Mouse (Mus musculus) cerebellum, postnatal 14 days (tissue): ENCODE results near the gene Dhdh.
A peak's percentile ranks its signal among the peaks of the same experiment; 100 is the strongest.
"Not testable (repeated sequence)": the region's sequence is repeated elsewhere in the genome, so short reads cannot be mapped to it uniquely, and the experiment has no call there.

Experiments
- DNase-seq, 2 experiments: peaks; one replicate each; pipeline ENCODE4 v3.0.0; 2021; ENCODE audit warnings: mixed read lengths in 2 of 2

Dhdh gene

DNA sequence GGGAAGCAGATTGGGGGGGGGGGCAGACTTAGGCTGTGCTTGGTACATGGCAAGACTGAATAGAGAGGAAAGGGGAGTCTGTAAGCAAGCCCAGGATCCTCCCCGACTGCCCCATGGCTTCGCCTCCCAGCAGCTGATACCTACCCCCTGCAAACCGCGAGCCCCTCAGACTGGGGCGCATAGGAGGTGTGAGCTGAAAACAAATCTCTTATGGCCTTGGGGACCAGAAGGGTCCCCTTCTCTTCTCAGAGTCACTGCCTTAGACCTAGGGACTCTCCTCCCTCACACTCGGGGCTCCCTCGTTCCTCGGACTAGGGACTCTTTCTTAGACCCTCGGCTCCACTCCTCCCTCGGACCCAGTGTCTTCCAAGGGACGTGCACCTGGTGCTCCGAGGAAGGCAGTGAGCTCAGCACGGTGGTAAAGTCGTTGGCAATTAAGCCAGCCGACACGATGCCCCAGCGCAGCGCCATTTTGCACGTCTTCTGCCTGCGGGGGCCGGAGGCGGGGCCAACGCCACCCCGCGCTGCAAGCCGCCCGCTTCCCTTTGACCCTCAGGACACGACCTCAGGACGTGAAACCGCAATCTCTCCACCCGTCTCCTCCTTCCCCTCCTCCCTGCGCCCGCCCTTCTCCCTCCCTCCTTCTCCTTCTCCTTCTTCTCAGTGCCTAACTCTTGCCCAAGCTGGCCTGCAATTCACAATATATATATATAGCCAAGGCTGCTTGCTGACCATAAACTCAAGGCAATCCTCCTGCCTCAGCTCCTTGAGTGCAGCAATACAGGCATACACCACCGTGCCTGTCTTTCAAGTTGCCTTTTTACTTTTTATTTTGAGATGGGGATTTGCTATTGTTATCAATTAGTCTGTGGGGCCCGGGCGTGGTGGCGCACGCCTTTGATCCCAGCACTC, at the start of gene Dhdh:
Gene Dhdh, minus strand, starts transcription at position 513 of the 912 bp plus-strand sequence.
- peak; percentile 70 to 73 for DNase-seq

DNA sequence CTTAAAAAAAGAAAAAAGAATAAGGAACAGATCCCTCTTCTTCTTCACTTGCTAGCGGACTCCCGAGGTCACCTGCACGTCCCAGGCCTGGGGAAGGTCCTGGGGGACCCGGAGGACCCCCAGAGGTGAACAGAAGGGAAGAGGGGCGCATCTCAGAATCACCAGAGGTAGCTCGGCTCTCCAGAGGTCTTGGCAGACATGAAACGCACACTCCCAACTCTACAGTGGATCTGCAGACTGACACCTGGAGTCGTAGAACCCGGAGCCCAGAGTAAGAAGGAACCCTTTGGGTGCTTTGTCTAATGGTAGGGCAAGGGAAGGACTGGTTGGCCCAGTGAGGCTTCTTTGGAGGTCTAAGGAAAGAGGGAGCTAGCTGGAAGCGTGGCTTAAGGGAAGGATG, 49.0 kb upstream of the Dhdh start:
- no peak for DNase-seq

DNA sequence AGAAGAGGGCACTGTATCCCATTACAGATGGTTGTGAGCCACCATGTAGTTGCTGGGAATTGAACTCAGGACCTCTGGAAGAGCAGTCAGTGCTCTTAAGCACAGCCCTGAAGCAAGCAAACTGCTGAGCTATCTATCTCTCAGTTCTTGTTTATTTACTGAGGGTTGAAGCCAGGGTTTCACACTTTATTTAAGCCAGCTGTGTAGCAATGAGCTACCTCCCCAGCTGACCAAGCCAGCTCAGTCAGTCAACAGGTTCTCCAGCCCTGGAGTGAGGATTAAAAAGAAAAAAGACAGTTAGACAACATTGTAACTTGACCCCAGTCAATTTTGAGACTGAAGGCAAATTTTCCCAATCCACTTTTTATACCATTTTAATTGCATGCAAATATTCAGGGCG, 47.1 kb upstream of the Dhdh start:
- no peak for DNase-seq

DNA sequence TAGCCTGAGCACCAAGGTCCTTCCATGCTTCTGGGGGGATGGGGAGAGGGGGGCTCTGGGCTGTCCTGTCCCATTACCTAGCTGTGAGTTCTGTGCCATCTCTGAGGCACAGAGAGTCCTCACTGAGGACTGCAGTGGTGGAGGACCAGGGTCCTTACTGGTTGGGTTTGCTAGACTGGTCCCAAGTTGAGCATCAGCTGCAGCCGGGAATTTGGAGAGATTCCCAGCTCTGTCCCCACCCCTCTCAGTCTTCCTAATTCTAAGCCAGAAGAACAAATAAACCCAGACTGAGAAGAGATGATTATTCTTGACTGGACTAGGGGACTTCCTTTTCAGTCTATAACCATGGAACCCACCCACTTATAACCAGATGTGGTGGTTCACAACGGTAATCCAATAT, 42.0 kb upstream of the Dhdh start:
- DNase-seq: no peak

DNA sequence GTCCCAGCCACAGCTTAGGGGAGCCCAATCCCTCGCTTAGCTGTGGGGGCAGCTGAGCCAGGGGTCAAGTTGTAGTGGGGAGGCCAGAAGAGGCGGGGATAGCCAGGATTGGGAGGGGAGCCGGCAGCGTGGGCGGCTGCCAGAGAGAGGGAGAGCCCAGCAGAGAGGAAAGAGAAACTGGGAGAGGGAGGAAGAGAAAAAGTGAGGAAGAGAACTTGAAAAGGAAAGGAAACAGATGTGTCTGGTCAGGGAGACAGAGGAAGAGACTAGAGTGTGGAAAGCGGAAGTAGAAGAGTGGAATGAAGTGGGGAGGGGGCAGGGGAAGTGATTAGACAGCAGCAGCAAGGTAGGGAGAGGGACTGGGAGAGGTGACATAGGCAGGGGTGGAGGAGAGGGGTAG, 40.9 kb upstream of the Dhdh start:
- no peak for DNase-seq

DNA sequence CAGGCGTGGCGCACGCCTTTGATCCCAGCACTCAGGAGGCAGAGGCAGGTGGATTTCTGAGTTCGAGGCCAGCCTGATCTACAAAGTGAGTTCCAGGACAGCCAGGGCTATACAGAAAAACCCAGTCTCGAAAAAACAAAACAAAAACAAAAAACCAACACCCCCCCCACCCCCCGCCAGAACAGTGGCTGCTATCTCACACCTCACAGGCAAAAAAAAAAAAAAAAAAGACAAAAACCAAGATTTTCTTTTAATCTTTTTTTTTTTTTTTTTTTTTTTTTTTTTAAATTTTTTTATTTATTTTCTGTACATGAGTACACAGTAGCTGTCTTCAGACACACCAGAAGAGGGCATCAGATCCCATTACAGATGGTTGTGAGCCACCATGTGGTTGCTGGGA, 38.6 kb upstream of the Dhdh start:
- DNase-seq: not testable (repeated sequence)

DNA sequence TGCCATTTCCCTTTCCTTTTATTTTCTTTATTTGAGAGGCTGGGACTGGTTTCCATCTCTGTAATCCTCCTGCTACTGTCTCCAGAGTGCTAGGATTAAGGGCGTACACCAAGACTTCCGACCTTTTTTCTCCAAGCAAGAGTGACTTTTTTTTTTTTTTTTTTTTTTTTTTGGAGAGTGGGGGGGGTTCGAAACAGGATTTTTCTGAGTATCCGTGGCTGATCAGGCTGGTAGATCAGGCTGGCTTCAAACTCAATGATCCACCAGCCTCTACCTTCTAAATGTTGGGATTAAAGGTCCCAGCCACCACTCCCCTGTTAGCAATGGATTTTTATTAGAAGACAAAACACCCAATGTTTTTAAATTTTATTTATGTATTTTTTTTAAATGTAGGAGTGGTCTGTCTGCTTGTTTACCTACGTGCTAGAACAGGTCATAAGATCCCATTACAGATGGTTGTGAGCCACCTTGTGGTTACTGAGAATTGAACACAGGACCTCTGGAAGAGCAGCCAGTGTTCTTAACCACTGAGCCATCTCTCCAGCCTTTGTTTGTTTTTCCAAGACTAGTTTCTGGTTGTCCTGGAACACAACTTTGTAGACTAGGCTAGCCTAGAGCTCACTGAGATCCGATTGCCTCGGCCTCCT, 38.0 kb upstream of the Dhdh start:
- peak in 1 of 2 experiments; percentile 51 for DNase-seq

DNA sequence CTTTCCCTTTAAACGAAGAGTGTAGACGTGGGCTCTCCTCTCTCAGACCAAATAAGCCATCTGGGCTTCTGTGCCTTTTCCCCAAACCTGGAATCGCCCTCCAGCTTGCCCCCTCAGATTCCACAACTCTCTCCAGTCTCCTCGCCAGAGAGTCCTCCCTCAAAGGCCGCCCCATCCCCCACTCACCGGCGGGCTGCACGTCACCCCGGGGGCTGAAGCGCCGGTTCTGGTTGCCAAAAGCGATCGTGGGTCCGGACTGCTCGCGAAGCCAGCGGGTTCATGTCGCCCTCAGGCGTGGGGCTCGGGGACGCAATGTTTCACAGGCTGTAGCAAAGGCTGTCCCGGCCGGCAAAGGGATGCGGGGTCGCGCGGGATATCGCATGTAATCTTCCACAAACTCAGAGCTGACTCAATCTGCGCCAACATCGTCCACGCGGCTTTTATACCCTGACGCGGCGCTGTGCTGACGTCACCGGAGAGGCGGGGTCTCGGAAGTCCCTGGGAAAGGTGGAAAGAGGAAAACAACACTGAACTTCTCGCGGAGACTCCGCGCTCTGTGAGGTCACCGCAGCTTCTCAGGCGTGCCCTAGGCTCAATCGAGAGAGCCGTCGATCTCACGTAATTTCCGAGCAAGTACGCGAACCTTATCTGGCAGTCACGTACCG, 37.3 kb upstream of the Dhdh start, which contains the start of the genes Ppp1r15a and Plekha4:
Gene Ppp1r15a, minus strand, starts transcription at position 460 of the 665 bp plus-strand sequence.
Gene Plekha4, plus strand, starts transcription at position 522 of the 665 bp plus-strand sequence.
- DNase-seq: peak; percentile 97 to 98

DNA sequence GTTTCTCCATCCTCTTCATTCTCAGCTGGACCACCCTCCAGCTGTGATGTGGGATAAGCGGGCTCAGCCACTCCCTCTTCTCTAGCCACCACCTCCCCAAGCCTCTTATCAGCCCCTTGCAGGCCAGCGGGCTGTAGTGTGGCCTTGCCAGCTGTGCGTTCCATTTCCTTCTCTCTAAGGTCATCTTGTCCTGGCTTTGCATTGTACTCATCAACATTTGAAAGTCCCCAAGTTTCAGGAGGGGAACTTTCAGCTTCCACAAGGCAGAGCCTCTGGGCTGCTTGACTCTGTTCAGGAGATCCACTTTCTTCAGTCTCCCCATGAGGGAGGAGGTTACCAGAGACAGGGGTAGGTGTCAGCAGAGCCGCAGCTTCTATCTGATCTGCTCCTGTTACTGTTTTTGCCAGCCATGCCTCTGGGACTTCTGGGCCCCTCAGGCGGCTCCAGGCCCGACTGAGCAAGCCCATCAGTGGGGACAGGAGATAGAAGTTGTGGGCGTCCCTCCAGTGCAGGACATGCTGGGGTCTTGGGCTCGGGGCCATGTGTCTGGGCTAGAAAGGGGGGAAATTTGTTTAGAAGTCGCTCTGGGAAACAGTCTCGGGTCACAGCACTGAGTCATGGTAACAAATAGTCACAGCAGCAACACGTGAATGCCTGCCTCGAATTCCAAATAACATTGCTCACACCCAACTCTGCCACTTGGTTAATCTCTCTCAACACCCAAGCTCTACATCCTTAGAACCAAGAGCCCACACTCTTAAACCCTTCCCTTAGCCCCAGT, 36.4 kb upstream of the Dhdh start:
- peak; percentile 38 to 41 for DNase-seq

DNA sequence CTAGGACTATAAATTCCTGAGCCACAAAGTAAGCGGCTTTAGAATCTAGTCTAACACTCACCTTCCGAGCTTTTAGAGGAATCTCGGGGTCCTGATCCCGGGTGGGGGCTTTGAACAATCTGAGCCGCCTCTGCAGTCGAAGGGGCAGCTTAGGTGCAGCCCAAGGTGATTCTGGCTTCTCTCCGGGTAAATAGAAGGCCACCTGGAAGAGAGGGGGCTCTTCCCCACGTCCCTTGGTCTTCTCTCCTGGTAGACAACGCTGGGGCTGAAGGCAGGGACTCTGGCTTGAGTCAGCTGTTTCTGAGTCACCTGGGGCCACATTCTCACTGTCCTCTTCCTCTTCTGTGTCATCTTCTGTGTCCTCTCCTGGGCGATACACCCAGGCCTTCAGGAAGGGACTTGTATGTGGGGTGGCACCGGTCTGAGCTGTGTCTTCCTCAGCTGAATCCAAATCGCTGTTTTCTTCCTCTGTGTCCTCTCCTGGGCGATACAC, 35.1 kb upstream of the Dhdh start:
- no peak for DNase-seq

DNA sequence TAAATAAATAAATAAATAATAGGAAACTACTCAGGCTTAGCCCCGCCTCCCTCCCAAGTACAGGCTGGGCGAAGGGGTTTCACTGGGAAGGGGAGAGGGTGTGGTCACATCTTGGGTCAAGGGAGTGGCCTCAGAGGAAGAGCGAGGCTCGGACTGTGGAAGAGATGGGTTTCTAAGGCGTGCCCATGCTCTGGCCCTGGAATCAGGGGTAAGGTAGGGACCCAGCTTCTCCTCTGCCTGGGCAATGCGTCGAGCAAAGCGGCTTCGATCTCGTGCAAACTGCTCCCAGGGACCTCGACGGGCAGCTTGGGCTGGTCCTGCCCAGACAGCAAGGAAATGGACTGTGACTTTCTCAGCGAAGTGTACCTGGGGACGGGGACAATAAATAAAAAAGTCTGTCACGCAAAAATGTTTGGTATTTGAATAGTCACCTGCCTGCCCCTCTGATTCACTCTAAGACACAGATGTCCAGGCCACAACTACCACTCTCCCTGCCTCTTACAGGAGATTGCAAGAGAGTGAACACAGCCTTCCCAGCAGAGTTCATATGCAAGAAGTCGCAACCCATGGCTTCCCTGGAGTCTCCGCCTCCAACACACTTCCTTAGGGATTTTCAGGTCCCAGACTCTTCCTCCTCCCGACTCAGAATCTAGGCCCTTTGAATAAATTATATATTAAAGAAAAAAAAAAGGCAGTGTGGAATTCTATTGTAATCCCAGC, 34.5 kb upstream of the Dhdh start:
- no peak for DNase-seq

DNA sequence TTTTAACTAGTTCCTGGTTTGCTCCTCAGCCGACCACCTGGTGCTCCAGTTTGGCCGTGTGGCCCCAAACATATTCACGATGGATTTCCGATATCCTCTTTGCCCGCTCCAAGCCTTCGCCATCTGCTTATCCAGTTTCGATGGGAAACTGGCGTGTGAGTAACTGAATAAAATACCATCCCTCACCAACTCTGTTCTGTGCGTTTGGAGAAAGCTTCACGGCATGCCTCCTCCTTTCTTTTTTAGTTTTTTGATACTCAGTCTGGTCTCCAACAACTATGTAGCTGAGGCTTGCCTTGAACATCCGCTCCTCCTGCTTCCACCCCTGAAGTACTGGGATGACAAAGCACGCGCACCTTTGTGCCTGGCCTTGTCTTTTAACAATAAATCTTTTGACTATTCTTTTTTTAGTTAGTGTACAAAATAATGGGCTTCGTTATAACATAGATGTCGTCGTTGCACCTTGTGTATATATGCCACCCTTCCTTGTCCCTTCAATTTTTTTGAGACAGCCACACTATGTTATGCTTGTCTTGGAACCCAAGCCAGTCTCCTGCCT, 33.7 kb upstream of the Dhdh start:
- DNase-seq: no peak

DNA sequence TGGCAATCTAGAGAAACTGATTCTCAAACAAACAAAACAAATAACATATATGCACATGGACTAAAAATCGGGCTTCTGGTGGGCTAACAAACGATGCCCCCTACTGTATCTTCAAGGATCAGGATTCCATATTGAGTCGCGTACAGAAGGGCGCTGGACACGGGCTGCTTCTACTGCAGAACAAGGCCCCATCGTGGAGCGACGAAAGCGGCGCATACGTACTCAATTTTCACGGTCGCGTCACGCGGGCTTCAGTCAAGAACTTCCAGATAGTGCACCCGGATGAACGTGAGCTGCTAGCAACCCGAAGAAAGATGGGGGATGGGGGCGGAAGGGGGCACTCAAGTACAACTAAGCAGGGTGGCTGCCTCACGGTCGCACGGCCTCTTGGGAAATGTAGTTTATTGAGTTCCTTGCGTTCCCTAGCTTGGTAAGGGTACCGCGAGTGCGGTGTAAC, 33.2 kb upstream of the Dhdh start:
- peak; percentile 90 to 92 for DNase-seq

DNA sequence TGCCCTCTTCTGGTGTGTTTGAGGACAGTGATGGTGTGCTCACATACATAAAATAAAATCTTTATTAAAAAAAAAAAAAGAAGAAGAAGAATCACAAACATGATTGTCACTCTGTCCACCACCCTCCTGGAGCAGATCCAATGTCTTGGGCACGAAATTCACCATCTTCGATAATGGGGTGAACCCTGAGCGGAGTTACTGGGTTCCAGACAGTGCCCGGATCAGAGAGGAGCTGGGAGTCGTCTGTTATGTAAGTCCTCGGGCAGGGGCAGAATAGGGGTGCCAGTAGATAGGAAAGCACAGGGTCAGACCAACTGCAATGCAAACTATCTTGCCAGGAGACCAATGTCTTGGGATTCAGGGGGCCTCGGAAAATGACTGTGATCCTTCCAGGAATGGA, 32.0 kb upstream of the Dhdh start:
- no peak for DNase-seq

DNA sequence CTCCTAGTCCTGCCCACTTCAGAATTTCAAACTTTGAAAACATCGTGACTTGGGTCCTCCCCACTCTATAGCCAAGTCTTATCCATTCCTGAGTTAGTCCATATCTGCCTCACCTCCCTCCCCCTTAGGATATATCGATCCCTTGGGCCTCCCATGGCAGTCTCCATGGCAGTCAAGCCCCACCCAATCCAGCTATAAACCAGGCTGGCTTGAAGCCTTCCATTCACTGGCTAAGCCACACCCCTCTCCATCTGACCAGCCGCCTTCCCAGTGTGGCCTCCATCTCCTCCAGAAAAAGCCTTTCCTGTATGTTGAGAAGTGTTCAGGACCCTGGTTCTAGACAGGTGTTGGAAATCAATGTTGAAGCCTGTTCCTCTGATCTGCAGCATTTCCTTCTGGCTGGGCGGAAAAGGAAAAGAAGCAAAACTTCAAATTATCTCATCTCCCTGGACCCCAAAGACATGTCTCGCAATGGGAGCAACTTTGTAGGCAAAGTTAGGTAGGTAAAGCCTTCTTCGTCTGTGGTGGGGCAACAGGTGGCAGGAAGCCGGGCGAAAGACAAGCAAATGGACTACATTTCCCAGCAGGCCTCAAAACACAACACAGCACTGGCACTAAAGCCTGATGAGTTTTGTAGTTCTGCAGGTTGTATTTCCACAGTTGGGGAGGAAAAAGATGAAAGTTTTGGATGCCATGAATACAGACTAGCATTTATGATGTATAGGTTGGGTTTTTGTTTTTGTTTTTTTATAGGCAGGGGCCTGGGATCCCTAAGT, 30.9 kb upstream of the Dhdh start:
- peak; percentile 35 to 50 for DNase-seq

DNA sequence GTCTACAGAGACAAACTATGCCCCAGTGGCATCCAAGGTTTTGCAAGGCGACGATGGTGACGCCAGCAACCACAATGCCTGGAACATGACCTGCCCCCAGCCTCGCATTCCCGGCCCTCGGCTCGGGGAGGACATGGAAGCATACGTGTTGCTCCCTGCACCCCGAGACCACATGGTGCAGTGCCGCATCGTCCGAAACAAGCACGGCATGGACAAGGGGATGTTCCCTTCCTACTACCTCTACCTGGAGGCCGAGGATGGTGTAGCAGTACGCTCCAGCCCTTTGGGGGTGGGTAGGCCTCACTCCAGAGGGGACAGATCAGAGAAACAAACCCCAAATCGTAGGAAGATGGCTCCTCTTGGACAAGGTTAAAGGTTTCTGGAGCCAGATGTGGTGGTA, 30.0 kb upstream of the Dhdh start:
- no peak for DNase-seq

DNA sequence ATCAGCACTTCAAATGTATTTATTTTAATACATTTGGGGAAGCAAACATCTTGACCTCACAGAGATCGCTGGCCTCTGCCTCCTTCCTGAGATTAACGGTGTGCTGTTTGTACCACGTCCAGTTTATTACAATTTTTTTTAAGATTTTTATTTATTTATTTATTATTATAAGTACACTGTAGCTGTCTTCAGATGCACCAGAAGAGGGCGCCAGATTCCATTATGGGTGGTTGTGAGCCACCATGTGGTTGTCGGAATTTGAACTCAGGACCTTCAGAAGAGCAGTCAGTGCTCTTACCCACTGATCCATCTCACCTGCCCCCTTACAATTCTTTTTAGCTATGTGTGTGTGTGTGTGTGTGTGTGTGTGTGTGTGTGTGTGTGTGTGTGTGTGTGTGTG, 28.2 kb upstream of the Dhdh start:
- DNase-seq: not testable (repeated sequence)

DNA sequence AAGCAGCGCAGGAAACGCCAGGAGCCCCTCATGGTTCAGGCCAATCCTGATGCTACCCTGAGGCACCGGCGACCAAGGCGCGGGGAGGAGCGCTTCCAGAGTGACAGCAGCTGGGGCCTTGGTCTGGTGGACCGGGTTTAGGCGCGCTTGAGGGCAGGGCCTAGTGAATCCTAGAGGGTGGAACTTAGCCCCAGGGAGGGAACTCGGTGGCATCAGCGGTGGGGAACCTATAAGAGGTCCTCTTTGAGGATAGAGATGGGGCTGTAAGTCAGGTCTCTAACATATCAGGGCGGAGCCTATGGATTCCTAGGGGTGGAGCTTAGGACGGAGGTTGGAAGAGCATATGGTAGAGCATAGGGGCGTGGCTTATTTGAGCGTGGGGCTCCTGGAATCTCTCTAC, 26.8 kb upstream of the Dhdh start:
- no peak for DNase-seq

DNA sequence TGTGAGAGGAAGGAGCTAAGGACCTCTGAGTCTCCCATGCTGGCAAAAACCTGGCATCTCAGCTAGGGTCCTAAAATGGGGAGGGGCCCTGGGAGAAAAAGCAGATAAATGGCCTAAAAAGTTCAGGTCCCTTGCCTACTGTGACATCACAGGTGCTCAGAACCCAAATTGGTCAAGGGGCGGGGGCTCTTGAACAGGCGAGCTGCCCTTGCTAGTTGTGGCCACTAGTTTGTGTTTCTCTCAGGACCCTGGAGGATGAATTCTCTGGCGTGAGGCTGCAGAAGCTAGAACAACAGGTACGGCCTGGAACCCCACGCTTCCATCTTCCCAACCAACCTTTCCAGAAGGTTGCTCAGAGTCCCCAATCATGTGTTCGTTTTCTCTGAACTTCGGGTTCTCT, 25.8 kb upstream of the Dhdh start:
- DNase-seq: no peak
